Mouse (Mus musculus) cerebral cortex, adult 2 months (tissue): ENCODE results near the gene Gm5640.

Source experiments
- WGBS: fragments of 180-500 bp; shearing (Covaris S2); methylation state at CpG from one replicate; pipeline ENCODE4 v1.1.7; 2018; 5-methylcytosine and 5-hydroxymethylcytosine counted together

Gm5640 gene

GRCm38 (mm10) chrX:74645466-74646323 lies at the start of gene Gm5640:
Gene Gm5640 (minus strand): TSS chrX:74645635.
- WGBS, result 18% methylated on average over 3 of the region's 5 CpGs

GRCm38 (mm10) chrX:74646393-74646792 lies 958 bp upstream of the Gm5640 start:
- no CpG with 5 or more reads among the region's 1 CpGs for WGBS

- 92% methylated on average over 2 of the region's 2 CpGs for WGBS
Observed at GRCm38 (mm10) chrX:74592379-74592778, 53.1 kb downstream of the Gm5640 start, which contains the start of gene Olfr1325. Gene Olfr1325 (plus strand): TSS chrX:74592679.
